ENCODE assay signal across 8 mouse cellular contexts in genomic region chr7:127196484-127196883, GRCm38 (mm10). TPM values are rescaled to one million over a fixed set of nuclear protein-coding genes. Genes with fewer than 3 reads are reported as not detected.
A peak's percentile ranks its signal among the peaks of the same experiment; 100 is the strongest.
DNase-seq lines count a peak whose midpoint lies in the region; ATAC-seq lines count a peak whose summit lies in the region.

No protein-coding gene starts in this region.

- H3K27ac ChIP-seq in kidney, embryonic 15.5 days, result peak overlapping the region; percentile 94
- peak overlapping the region; percentile 82 for H3K27ac ChIP-seq in embryonic facial prominence, embryonic 11.5 days (replicated peaks; ENCODE audit: low read depth, low read length)
- peak overlapping the region; percentile 82 for H3K27ac ChIP-seq in intestine, embryonic 14.5 days (ENCODE audit: low read depth)
- no peak overlapping the region for H3K27ac ChIP-seq in neural tube, embryonic 11.5 days (ENCODE audit: low read depth, low read length)

- no peak for DNase-seq in kidney, adult 18-20 months
- DNase-seq in embryonic facial prominence, embryonic 11.5 days (ENCODE audit: low spot score), result no peak
- no peak for DNase-seq in intestine, embryonic 14.5 days (ENCODE audit: low spot score)
- no peak for DNase-seq in neural tube, embryonic 11.5 days (ENCODE audit: low spot score)
- no peak for DNase-seq in gastrocnemius, postnatal 4 days (ENCODE audit: low spot score in 2 of 2)
- DNase-seq in embryo, embryonic 11 days, result no peak
- no peak for DNase-seq in spleen, postnatal 4 days (ENCODE audit: low spot score in 2 of 2)

- WGBS in kidney, embryonic 15.5 days, result 57% methylated on average over 11 of the region's 11 CpGs
- 63% methylated on average over 11 of the region's 11 CpGs for WGBS in embryonic facial prominence, embryonic 11.5 days
- WGBS in intestine, embryonic 14.5 days, result 54% methylated on average over 11 of the region's 11 CpGs
- 63% methylated on average over 11 of the region's 11 CpGs for WGBS in neural tube, embryonic 11.5 days

- H3K9ac ChIP-seq in kidney, embryonic 15.5 days, result peak overlapping the region; percentile 60
- H3K9ac ChIP-seq in embryonic facial prominence, embryonic 11.5 days (replicated peaks; ENCODE audit: low read length), result peak overlapping the region; percentile 76
- peak overlapping the region; percentile 73 for H3K9ac ChIP-seq in intestine, embryonic 14.5 days (ENCODE audit: low read length)
- peak overlapping the region; percentile 77 for H3K9ac ChIP-seq in neural tube, embryonic 11.5 days (ENCODE audit: low read length)

- peaks cover 81% of the 10 kb centered on the region for H3K36me3 ChIP-seq in kidney, embryonic 15.5 days
- H3K36me3 ChIP-seq in embryonic facial prominence, embryonic 11.5 days (replicated peaks; ENCODE audit: control insufficient read depth, insufficient read depth, low read depth, low read length), result peaks cover 11% of the 10 kb centered on the region
- H3K36me3 ChIP-seq in intestine, embryonic 14.5 days (ENCODE audit: control insufficient read depth, insufficient read depth, low read length), result peaks cover 83% of the 10 kb centered on the region
- H3K36me3 ChIP-seq in neural tube, embryonic 11.5 days (ENCODE audit: control insufficient read depth, insufficient read depth, low read length), result peaks cover 27% of the 10 kb centered on the region

- no peaks in the 10 kb centered on the region for H3K27me3 ChIP-seq in kidney, embryonic 15.5 days
- no peaks in the 10 kb centered on the region for H3K27me3 ChIP-seq in embryonic facial prominence, embryonic 11.5 days (ENCODE audit: control insufficient read depth, insufficient read depth, low read length)
- no peaks in the 10 kb centered on the region for H3K27me3 ChIP-seq in intestine, embryonic 14.5 days (replicated peaks; ENCODE audit: control insufficient read depth, insufficient read depth, low read length)
- H3K27me3 ChIP-seq in neural tube, embryonic 11.5 days (ENCODE audit: control insufficient read depth, insufficient read depth, low read length), result no peaks in the 10 kb centered on the region

- peaks cover 29% of the 10 kb centered on the region for H3K4me1 ChIP-seq in kidney, embryonic 15.5 days
- H3K4me1 ChIP-seq in embryonic facial prominence, embryonic 11.5 days (ENCODE audit: control insufficient read depth, insufficient read depth, low read length), result no peaks in the 10 kb centered on the region; the same call in 1 of the 2 replicates
- peaks cover 14% of the 10 kb centered on the region for H3K4me1 ChIP-seq in intestine, embryonic 14.5 days (replicated peaks; ENCODE audit: control insufficient read depth, insufficient read depth, low read length)
- peaks cover 10% of the 10 kb centered on the region for H3K4me1 ChIP-seq in neural tube, embryonic 11.5 days (ENCODE audit: control insufficient read depth, insufficient read depth, low read length)

- ATAC-seq in kidney, embryonic 15.5 days (replicated peaks; ENCODE audit: low FRiP score), result no peak
- no peak for ATAC-seq in embryonic facial prominence, embryonic 11.5 days (replicated peaks; ENCODE audit: insufficient number of reproducible peaks, low FRiP score, low TSS enrichment, low read depth)
- no peak for ATAC-seq in intestine, embryonic 14.5 days (replicated peaks; ENCODE audit: low FRiP score, low TSS enrichment, low read depth)
- ATAC-seq in neural tube, embryonic 11.5 days (ENCODE audit: insufficient read depth, low FRiP score, low TSS enrichment), result no peak

- H3K4me2 ChIP-seq in kidney, embryonic 15.5 days, result peak overlapping the region; percentile 84
- H3K4me2 ChIP-seq in embryonic facial prominence, embryonic 11.5 days (ENCODE audit: low read depth, low read length), result peak overlapping the region; percentile 72
- peak overlapping the region; percentile 75 for H3K4me2 ChIP-seq in intestine, embryonic 14.5 days (ENCODE audit: low read length)
- peak overlapping the region; percentile 71 for H3K4me2 ChIP-seq in neural tube, embryonic 11.5 days (ENCODE audit: low read depth)

- H3K9me3 ChIP-seq in kidney, embryonic 15.5 days (replicated peaks), result no peaks in the 10 kb centered on the region
- no peaks in the 10 kb centered on the region for H3K9me3 ChIP-seq in embryonic facial prominence, embryonic 11.5 days (replicated peaks; ENCODE audit: control insufficient read depth, low read length)
- H3K9me3 ChIP-seq in intestine, embryonic 14.5 days (ENCODE audit: control insufficient read depth, low read length), result no peaks in the 10 kb centered on the region
- no peaks in the 10 kb centered on the region for H3K9me3 ChIP-seq in neural tube, embryonic 11.5 days (ENCODE audit: control insufficient read depth, low read length)

- H3K4me3 ChIP-seq in kidney, embryonic 15.5 days (replicated peaks), result peak overlapping the region; percentile 81
- peak overlapping the region; percentile 69 for H3K4me3 ChIP-seq in embryonic facial prominence, embryonic 11.5 days (ENCODE audit: low read depth, low read length)
- H3K4me3 ChIP-seq in intestine, embryonic 14.5 days (ENCODE audit: low read depth, low read length), result peak overlapping the region; percentile 63
- peak overlapping the region; percentile 64 for H3K4me3 ChIP-seq in neural tube, embryonic 11.5 days (ENCODE audit: low read depth, low read length)

RNA-seq across cellular contexts. Expression of gene Cd2bp2, which starts 0.6 kb away (rescaled TPM):
- polyA plus RNA-seq in kidney, embryonic 15.5 days (2015; fragmentation: Nextera tagmentation; extraction: Ambion mirVana), result 59.3 and 66.6 TPM in 2 replicates
- 71.8 and 74.0 TPM in 2 replicates for polyA plus RNA-seq in embryonic facial prominence, embryonic 11.5 days (2014; fragmentation: Nextera tagmentation; extraction: Ambion mirVana)
- polyA plus RNA-seq in intestine, embryonic 14.5 days (2014; fragmentation: Nextera tagmentation; extraction: Ambion mirVana), result 44.4 and 46.9 TPM in 2 replicates
- polyA plus RNA-seq in neural tube, embryonic 11.5 days (2014; fragmentation: Nextera tagmentation; extraction: Ambion mirVana), result 91.6 and 92.0 TPM in 2 replicates
- 10 to 100 TPM; 47.4 to 55.9 TPM for total RNA-seq in gastrocnemius, postnatal 4 days (2021)

RNA-seq across cellular contexts. Expression of gene Tbc1d10b, which starts 11.8 kb away (rescaled TPM):
- polyA plus RNA-seq in kidney, embryonic 15.5 days (2015; fragmentation: Nextera tagmentation; extraction: Ambion mirVana), result 23.4 and 26.7 TPM in 2 replicates
- 15.8 and 19.2 TPM in 2 replicates for polyA plus RNA-seq in embryonic facial prominence, embryonic 11.5 days (2014; fragmentation: Nextera tagmentation; extraction: Ambion mirVana)
- 21.3 and 21.4 TPM in 2 replicates for polyA plus RNA-seq in intestine, embryonic 14.5 days (2014; fragmentation: Nextera tagmentation; extraction: Ambion mirVana)
- polyA plus RNA-seq in neural tube, embryonic 11.5 days (2014; fragmentation: Nextera tagmentation; extraction: Ambion mirVana), result 23.9 and 28.8 TPM in 2 replicates
- total RNA-seq in gastrocnemius, postnatal 4 days (2021), result 10 to 100 TPM; 48.0 to 51.7 TPM

RNA-seq across cellular contexts. Expression of gene Mylpf, which starts 12.2 kb away (rescaled TPM):
- 51.1 and 90.2 TPM in 2 replicates for polyA plus RNA-seq in kidney, embryonic 15.5 days (2015; fragmentation: Nextera tagmentation; extraction: Ambion mirVana)
- polyA plus RNA-seq in embryonic facial prominence, embryonic 11.5 days (2014; fragmentation: Nextera tagmentation; extraction: Ambion mirVana), result 19.8 and 22.8 TPM in 2 replicates
- 10.8 and 12.9 TPM in 2 replicates for polyA plus RNA-seq in intestine, embryonic 14.5 days (2014; fragmentation: Nextera tagmentation; extraction: Ambion mirVana)
- 87.1 and 113 TPM in 2 replicates for polyA plus RNA-seq in neural tube, embryonic 11.5 days (2014; fragmentation: Nextera tagmentation; extraction: Ambion mirVana)
- total RNA-seq in gastrocnemius, postnatal 4 days (2021), result over 10,000 TPM; 28,893 to 32,257 TPM

RNA-seq across cellular contexts. Expression of gene Zfp553, which starts 36.4 kb away (rescaled TPM):
- 41.7 and 46.1 TPM in 2 replicates for polyA plus RNA-seq in kidney, embryonic 15.5 days (2015; fragmentation: Nextera tagmentation; extraction: Ambion mirVana)
- 20.9 and 22.5 TPM in 2 replicates for polyA plus RNA-seq in embryonic facial prominence, embryonic 11.5 days (2014; fragmentation: Nextera tagmentation; extraction: Ambion mirVana)
- polyA plus RNA-seq in intestine, embryonic 14.5 days (2014; fragmentation: Nextera tagmentation; extraction: Ambion mirVana), result 16.8 and 18.5 TPM in 2 replicates
- 28.7 and 31.4 TPM in 2 replicates for polyA plus RNA-seq in neural tube, embryonic 11.5 days (2014; fragmentation: Nextera tagmentation; extraction: Ambion mirVana)
- 1 to 10 TPM; 9.0 to 9.8 TPM for total RNA-seq in gastrocnemius, postnatal 4 days (2021)

RNA-seq across cellular contexts. Expression of gene Sept1, which starts 36.4 kb away (rescaled TPM):
- 21.3 and 21.7 TPM in 2 replicates for polyA plus RNA-seq in kidney, embryonic 15.5 days (2015; fragmentation: Nextera tagmentation; extraction: Ambion mirVana)
- 21.0 and 24.6 TPM in 2 replicates for polyA plus RNA-seq in embryonic facial prominence, embryonic 11.5 days (2014; fragmentation: Nextera tagmentation; extraction: Ambion mirVana)
- polyA plus RNA-seq in intestine, embryonic 14.5 days (2014; fragmentation: Nextera tagmentation; extraction: Ambion mirVana), result 12.9 and 14.4 TPM in 2 replicates
- polyA plus RNA-seq in neural tube, embryonic 11.5 days (2014; fragmentation: Nextera tagmentation; extraction: Ambion mirVana), result 19.6 and 22.0 TPM in 2 replicates
- 1 to 10 TPM; 7.4 to 7.6 TPM for total RNA-seq in gastrocnemius, postnatal 4 days (2021)
